Mouse (Mus musculus): ENCODE measurements at regions not wholly inside any gene's neighbourhood (a gene's known extent, or its start where the extent isn't known, plus 50 kb on each side); places are given as distances from the start of the nearest gene placed in this dataset.

DNA sequence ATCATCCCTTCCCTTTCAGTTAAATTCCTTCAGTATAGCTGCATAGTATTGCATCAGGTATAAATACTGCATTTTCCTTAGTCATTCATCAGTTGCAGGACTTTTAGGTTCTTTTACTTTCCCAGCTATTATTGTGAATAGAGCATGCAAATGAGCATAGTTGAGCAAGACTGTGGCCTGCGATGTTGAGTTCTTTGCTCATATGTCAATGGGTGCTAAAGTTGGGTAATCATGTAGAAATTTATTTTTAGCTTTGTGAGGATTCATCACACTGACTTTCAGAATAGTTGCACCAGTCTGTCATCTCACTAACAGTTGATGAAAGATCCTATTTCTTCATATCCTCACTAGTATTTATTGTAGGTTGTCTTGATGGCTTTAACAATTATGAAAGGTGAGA is 380.3 kb upstream of the Arrdc3 start:
- WGBS (ENCODE audit: insufficient replicate concordance) = 83% methylated on average over 1 of the region's 1 CpGs
- no peak for ATAC-seq (replicated peaks; ENCODE audit: insufficient number of reproducible peaks, low FRiP score, low TSS enrichment)

GRCm38 (mm10) chr13:80514171-80514981 is 368.8 kb upstream of the Arrdc3 start:
- Histone ChIP-seq H3K27ac (ENCODE audit: low read depth, low read length) (no peak overlapping the region), H3K4me2 (no peak overlapping the region), H3K27me3 (ENCODE audit: control insufficient read depth, insufficient read depth, low read length) (no peaks in the 10 kb centered on the region), H3K9ac (ENCODE audit: low read depth, low read length) (no peak overlapping the region), H3K36me3 (ENCODE audit: control insufficient read depth, insufficient read depth, low read length) (no peaks in the 10 kb centered on the region), H3K4me3 (ENCODE audit: low read depth, low read length) (no peak overlapping the region), H3K9me3 (replicated peaks; ENCODE audit: control insufficient read depth, low read length) (no peaks in the 10 kb centered on the region), H3K4me1 (ENCODE audit: control insufficient read depth, insufficient read depth, low read length) (no peaks in the 10 kb centered on the region)
- WGBS (ENCODE audit: insufficient replicate concordance) = 70% methylated on average over 3 of the region's 3 CpGs
- no peak for ATAC-seq (replicated peaks; ENCODE audit: insufficient number of reproducible peaks, low FRiP score, low TSS enrichment)

More for the DNA sequence above, 380.3 kb upstream of the Arrdc3 start:
- Histone ChIP-seq H3K4me2 (no peak overlapping the region), H3K27me3 (ENCODE audit: control insufficient read depth, insufficient read depth, low read length) (no peaks in the 10 kb centered on the region), H3K36me3 (ENCODE audit: control insufficient read depth, insufficient read depth, low read length) (no peaks in the 10 kb centered on the region), H3K4me3 (ENCODE audit: low read depth, low read length) (no peak overlapping the region), H3K27ac (ENCODE audit: low read depth, low read length) (no peak overlapping the region), H3K9me3 (replicated peaks; ENCODE audit: control insufficient read depth, low read length) (no peaks in the 10 kb centered on the region), H3K9ac (ENCODE audit: low read depth, low read length) (no peak overlapping the region), H3K4me1 (ENCODE audit: control insufficient read depth, insufficient read depth, low read length) (no peaks in the 10 kb centered on the region)

DNA sequence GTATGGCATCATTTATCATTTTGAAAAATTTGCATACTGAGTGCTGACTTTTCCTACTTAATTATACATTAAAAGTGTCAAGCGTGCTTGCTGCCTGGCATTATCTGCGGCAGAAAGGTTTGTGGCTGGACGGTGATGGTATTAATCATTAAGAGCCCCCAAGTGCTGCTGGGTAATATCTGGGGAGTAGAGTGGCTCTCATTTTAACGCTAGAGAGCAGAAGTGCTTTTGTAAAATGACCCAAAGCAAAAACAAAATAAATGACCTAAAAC is 368.3 kb upstream of the Arrdc3 start:
- no peaks in the 10 kb centered on the region for H3K27me3 ChIP-seq (ENCODE audit: control insufficient read depth, insufficient read depth, low read length)
- H3K4me2 ChIP-seq = no peak overlapping the region
- ATAC-seq (replicated peaks; ENCODE audit: insufficient number of reproducible peaks, low FRiP score, low TSS enrichment) = no peak
- WGBS (ENCODE audit: insufficient replicate concordance) = 67% methylated on average over 4 of the region's 4 CpGs
- H3K9ac ChIP-seq (ENCODE audit: low read depth, low read length) = no peak overlapping the region
- H3K4me3 ChIP-seq (ENCODE audit: low read depth, low read length) = no peak overlapping the region
- no peaks in the 10 kb centered on the region for H3K36me3 ChIP-seq (ENCODE audit: control insufficient read depth, insufficient read depth, low read length)
- H3K9me3 ChIP-seq (replicated peaks; ENCODE audit: control insufficient read depth, low read length) = no peaks in the 10 kb centered on the region
- no peak overlapping the region for H3K27ac ChIP-seq (ENCODE audit: low read depth, low read length)
- H3K4me1 ChIP-seq (ENCODE audit: control insufficient read depth, insufficient read depth, low read length) = no peaks in the 10 kb centered on the region

DNA sequence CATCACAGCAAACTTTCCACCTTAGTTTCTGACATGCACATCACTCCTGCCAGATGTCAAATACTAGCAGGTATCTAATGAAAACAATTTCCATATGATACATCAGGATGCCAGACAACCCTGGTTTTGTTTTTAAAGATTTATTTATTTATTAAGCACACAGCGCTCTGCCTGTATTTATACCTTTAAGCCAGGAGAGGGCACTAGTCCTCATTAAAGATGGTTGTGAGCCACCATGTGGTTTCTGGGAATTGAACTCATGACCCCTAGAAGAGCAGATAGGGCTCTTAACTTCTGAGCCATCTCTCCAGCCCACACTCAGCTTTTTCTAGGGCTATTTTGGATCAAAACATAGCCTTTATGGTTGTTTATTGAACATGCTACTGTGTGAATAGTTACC is 364.3 kb upstream of the Arrdc3 start:
- Histone ChIP-seq H3K4me2 (no peak overlapping the region), H3K27me3 (ENCODE audit: control insufficient read depth, insufficient read depth, low read length) (no peaks in the 10 kb centered on the region), H3K9me3 (replicated peaks; ENCODE audit: control insufficient read depth, low read length) (no peaks in the 10 kb centered on the region), H3K36me3 (ENCODE audit: control insufficient read depth, insufficient read depth, low read length) (no peaks in the 10 kb centered on the region), H3K4me1 (ENCODE audit: control insufficient read depth, insufficient read depth, low read length) (no peaks in the 10 kb centered on the region), H3K4me3 (ENCODE audit: low read depth, low read length) (no peak overlapping the region), H3K27ac (ENCODE audit: low read depth, low read length) (no peak overlapping the region), H3K9ac (ENCODE audit: low read depth, low read length) (no peak overlapping the region)
- ATAC-seq (replicated peaks; ENCODE audit: insufficient number of reproducible peaks, low FRiP score, low TSS enrichment) = no peak
- WGBS (ENCODE audit: insufficient replicate concordance) = 59% methylated on average over 1 of the region's 1 CpGs

- Histone ChIP-seq H3K4me1 (ENCODE audit: control insufficient read depth, insufficient read depth, low read length) (no peaks in the 10 kb centered on the region), H3K4me3 (ENCODE audit: low read depth, low read length) (no peak overlapping the region), H3K27ac (ENCODE audit: low read depth, low read length) (no peak overlapping the region), H3K27me3 (ENCODE audit: control insufficient read depth, insufficient read depth, low read length) (no peaks in the 10 kb centered on the region), H3K36me3 (ENCODE audit: control insufficient read depth, insufficient read depth, low read length) (no peaks in the 10 kb centered on the region), H3K9ac (ENCODE audit: low read depth, low read length) (no peak overlapping the region), H3K9me3 (replicated peaks; ENCODE audit: control insufficient read depth, low read length) (no peaks in the 10 kb centered on the region), H3K4me2 (no peak overlapping the region)
- 64% methylated on average over 4 of the region's 4 CpGs for WGBS (ENCODE audit: insufficient replicate concordance)
- no peak for ATAC-seq (replicated peaks; ENCODE audit: insufficient number of reproducible peaks, low FRiP score, low TSS enrichment)
Observed at GRCm38 (mm10) chr13:80519792-80520191, 363.4 kb upstream of the Arrdc3 start.

DNA sequence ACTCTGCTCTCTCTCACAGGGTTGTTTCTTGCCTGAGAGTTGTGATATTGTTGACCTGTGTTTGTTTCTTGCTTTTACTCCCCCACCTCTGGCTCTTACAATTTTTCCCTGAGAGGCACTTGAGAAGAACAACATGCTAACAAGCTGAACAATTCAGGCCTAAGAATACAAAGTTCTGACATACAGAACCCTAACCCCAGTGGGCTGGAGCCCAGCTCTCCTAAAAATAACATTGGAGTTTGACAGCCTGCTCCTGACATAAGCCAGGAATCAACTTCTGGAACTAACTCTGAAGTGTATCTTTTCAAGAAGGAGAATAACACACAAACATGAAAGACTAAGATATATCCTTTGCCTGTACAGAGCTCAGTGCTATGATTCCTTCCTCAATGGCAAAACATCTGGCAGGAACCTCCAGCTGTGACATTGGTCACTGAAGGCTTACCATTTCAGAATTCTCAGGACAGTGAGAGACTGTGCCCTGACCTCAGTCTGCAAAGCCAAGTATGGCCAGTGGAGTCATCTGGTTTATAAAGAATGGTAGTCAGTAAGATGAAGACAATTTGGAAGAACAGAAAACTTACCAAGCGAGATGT is 347.3 kb upstream of the Arrdc3 start:
- Histone ChIP-seq H3K9me3 (replicated peaks; ENCODE audit: control insufficient read depth, low read length) (no peaks in the 10 kb centered on the region), H3K4me1 (ENCODE audit: control insufficient read depth, insufficient read depth, low read length) (0 out of 2 replicates have a peak, but pooled peaks cover 4% of the 10 kb centered on the region), H3K4me3 (ENCODE audit: low read depth, low read length) (no peak overlapping the region), H3K9ac (ENCODE audit: low read depth, low read length) (no peak overlapping the region), H3K36me3 (ENCODE audit: control insufficient read depth, insufficient read depth, low read length) (no peaks in the 10 kb centered on the region), H3K4me2 (no peak overlapping the region), H3K27me3 (ENCODE audit: control insufficient read depth, insufficient read depth, low read length) (no peaks in the 10 kb centered on the region), H3K27ac (ENCODE audit: low read depth, low read length) (peak overlapping the region; percentile 32; the same call in 1 of the 2 replicates)
- 71% methylated on average over 1 of the region's 1 CpGs for WGBS (ENCODE audit: insufficient replicate concordance)
- peak; percentile 63; the same call in 1 of the 2 replicates for ATAC-seq (replicated peaks; ENCODE audit: insufficient number of reproducible peaks, low FRiP score, low TSS enrichment)

- WGBS (ENCODE audit: insufficient replicate concordance) = 38% methylated on average over 1 of the region's 1 CpGs
- ATAC-seq (replicated peaks; ENCODE audit: insufficient number of reproducible peaks, low FRiP score, low TSS enrichment) = no peak
- H3K27ac ChIP-seq (ENCODE audit: low read depth, low read length) = no peak overlapping the region
- H3K4me1 ChIP-seq (ENCODE audit: control insufficient read depth, insufficient read depth, low read length) = no peaks in the 10 kb centered on the region
- no peaks in the 10 kb centered on the region for H3K9me3 ChIP-seq (replicated peaks; ENCODE audit: control insufficient read depth, low read length)
- H3K36me3 ChIP-seq (ENCODE audit: control insufficient read depth, insufficient read depth, low read length) = no peaks in the 10 kb centered on the region
- H3K27me3 ChIP-seq (ENCODE audit: control insufficient read depth, insufficient read depth, low read length) = no peaks in the 10 kb centered on the region
- no peak overlapping the region for H3K4me2 ChIP-seq
- H3K4me3 ChIP-seq (ENCODE audit: low read depth, low read length) = no peak overlapping the region
- no peak overlapping the region for H3K9ac ChIP-seq (ENCODE audit: low read depth, low read length)
Observed at GRCm38 (mm10) chr13:80544951-80545350, 338.2 kb upstream of the Arrdc3 start.

GRCm38 (mm10) chr13:80557156-80557555 is 326.0 kb upstream of the Arrdc3 start:
- ATAC-seq (replicated peaks; ENCODE audit: insufficient number of reproducible peaks, low FRiP score, low TSS enrichment) = no peak
- Histone ChIP-seq H3K4me1 (ENCODE audit: control insufficient read depth, insufficient read depth, low read length) (no peaks in the 10 kb centered on the region), H3K4me3 (ENCODE audit: low read depth, low read length) (no peak overlapping the region), H3K27me3 (ENCODE audit: control insufficient read depth, insufficient read depth, low read length) (no peaks in the 10 kb centered on the region), H3K36me3 (ENCODE audit: control insufficient read depth, insufficient read depth, low read length) (no peaks in the 10 kb centered on the region), H3K9me3 (replicated peaks; ENCODE audit: control insufficient read depth, low read length) (no peaks in the 10 kb centered on the region), H3K27ac (ENCODE audit: low read depth, low read length) (no peak overlapping the region), H3K4me2 (no peak overlapping the region), H3K9ac (ENCODE audit: low read depth, low read length) (no peak overlapping the region)

All from heart, embryonic 11.5 days (tissue).